Mouse (Mus musculus) cortical plate, adult 2 months (tissue): Measurements from ENCODE around the gene Bcl7b. TPM values are rescaled to one million over a fixed set of nuclear protein-coding genes. Genes with fewer than 3 reads are reported as not detected.
A peak's percentile ranks its signal among the peaks of the same experiment; 100 is the strongest.

Experiments
- H3K27ac ChIP-seq: fragments of 200-500 bp; 2 replicates; pipeline ENCODE4 v1.5.1; 2012; ENCODE audit warnings: low read length, control low read depth, inconsistent platforms; ENCODE audit not compliant: insufficient read depth
- H3K4me1 ChIP-seq: fragments of 200-500 bp; 2 replicates; pipeline ENCODE4 v1.6.1; 2011; ENCODE audit warnings: low read length; ENCODE audit not compliant: control insufficient read depth, insufficient read depth
- H3K4me3 ChIP-seq: fragments of 200-500 bp; 2 replicates; pipeline ENCODE4 v1.5.1; 2011; ENCODE audit warnings: mild to moderate bottlenecking, low read length, control low read depth; ENCODE audit not compliant: insufficient read depth
- CTCF ChIP-seq: fragments of 200-500 bp; IDR thresholded peaks from 2 replicates; pipeline ENCODE4 v1.5.1; 2011; ENCODE audit warnings: mild to moderate bottlenecking, control low read depth, low read length; ENCODE audit not compliant: insufficient read depth; ENCODE audit errors: extremely low read depth
- POLR2A ChIP-seq: fragments of 200-500 bp; IDR thresholded peaks from 2 replicates; pipeline ENCODE4 v1.6.1; 2011; ENCODE audit warnings: mild to moderate bottlenecking, low read length, control low read depth; ENCODE audit not compliant: insufficient read depth; ENCODE audit errors: extremely low read depth
- polyA plus RNA-seq: library from polyadenylated mRNA; depleted of rRNA; stranded (reverse); fragments of >200 nt; gene quantifications from 2 replicates; pipeline ENCODE4 v1.2.3, GENCODE M21; 2012

Bcl7b gene
- polyA plus RNA-seq, 1 experiment: 45.3 TPM

DNA sequence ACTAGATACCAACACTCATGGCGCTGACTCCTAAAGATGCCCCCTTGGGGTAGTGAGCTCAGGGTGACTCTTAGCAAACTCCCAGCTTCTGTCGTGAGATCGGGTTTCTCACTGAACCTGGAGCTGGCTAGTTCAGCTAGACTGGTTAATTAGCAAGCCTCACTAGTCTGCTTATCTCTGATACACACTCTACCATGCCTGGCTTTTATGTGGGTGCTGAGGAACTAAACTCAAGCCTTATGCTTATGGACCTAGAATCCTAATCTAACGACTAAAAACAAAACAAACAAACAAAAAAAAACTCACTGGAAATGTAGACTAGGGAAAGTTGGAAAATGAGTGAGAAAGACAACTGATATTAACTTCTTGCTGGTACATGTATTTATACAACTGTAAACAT lies 23.6 kb upstream of the Bcl7b start:
- Histone ChIP-seq H3K27ac (no peak overlapping the region), H3K4me1 (no peaks in the 10 kb centered on the region), H3K4me3 (no peak overlapping the region)
- TF ChIP-seq CTCF (no peak), POLR2A (no peak)

DNA sequence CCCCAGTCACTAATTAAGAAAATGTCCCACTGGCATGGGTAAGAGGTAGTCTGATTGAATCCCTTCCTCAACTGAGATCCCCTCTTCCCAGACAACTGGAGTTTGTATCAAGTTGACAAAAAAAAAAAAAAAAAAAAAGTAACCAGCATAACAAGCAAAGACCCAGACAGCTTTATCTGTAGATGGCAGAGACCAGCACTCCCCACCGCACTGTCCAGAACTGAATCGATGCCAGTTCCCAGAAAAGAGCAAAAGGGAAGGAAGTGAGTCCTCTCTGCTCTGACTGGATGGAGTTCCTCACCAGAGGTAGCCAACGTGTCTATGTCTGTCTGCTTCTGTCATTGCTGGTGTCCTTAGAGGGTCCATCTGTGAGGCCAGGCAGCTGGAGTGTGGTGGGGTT lies 22.6 kb upstream of the Bcl7b start:
- TF ChIP-seq POLR2A: no peak
- no peak for TF ChIP-seq CTCF
- H3K4me3 ChIP-seq: no peak overlapping the region
- H3K4me1 ChIP-seq: no peaks in the 10 kb centered on the region; the same call in 1 of the 2 replicates
- no peak overlapping the region for H3K27ac ChIP-seq

DNA sequence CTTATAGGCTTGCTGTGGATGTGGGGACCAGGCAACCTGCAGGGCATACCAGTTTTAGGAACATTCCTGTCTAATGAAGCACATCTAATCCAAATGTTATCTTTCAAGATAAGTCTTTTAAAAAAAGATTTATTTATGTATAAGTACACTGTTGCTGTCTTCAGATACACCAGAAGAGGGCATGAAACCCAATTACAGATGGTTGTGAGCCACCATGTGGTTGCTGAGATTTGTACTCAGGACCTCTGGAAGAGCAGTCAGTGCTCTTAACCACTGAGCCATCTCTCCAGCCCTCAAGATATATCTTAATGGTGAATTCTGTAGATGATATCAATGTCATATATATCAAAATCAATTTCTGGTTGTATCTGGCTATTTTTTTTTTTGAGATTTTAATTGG lies 22.1 kb upstream of the Bcl7b start:
- TF ChIP-seq CTCF: no peak
- TF ChIP-seq POLR2A: no peak
- H3K27ac ChIP-seq: no peak overlapping the region
- no peaks in the 10 kb centered on the region; the same call in 1 of the 2 replicates for H3K4me1 ChIP-seq
- H3K4me3 ChIP-seq: no peak overlapping the region

DNA sequence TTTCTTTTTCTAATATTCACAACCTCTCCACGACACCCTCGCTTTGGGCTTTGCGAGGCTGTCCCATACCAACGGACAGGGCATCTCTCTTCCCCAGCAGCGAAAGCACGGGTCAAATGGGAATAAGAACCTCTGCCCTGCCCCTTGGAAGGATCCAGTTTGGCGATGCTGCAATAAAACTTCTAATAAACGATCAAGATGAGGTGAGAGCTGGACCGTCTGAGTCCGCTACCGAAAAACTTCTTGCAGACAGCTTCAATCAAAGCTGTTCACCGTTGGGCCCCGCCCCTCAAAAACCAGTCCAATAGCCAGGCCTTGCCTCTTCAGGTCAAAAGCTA lies 19.4 kb upstream of the Bcl7b start:
- Histone ChIP-seq H3K4me3 (peak overlapping the region; percentile 62), H3K4me1 (no peaks in the 10 kb centered on the region; the same call in 1 of the 2 replicates), H3K27ac (no peak overlapping the region)
- TF ChIP-seq CTCF (no peak), POLR2A (no peak)

- Histone ChIP-seq H3K27ac (peak within 1 kb of the TSS; percentile 81), H3K4me1 (no peaks in the 10 kb centered on the region; the same call in 1 of the 2 replicates), H3K4me3 (peak within 1 kb of the TSS; percentile 62)
- no peak for TF ChIP-seq CTCF
- TF ChIP-seq POLR2A: peak; percentile 70
Observed at GRCm38 (mm10) chr5:135149053-135149819, 18.8 kb upstream of the Bcl7b start, which contains the start of gene Tbl2. Tbl2 (plus strand) TSS chr5:135149657.

DNA sequence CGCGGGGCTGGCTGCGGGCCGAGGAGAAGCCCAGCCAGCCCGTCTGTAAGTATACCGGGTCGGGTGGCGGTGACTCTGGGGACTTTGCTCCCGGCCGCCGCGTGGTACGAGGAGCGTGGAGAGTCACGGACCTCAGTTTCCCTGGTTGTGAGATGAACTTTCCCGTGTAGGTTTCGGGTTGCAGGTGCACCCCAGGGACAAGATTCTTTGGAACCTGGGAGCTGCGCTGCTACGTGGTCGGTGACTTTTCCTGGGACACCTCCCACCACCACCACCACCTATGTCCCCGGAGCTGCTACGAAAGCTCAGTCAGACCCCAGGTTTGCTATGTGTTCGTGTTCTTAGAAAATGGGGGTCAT lies 18.3 kb upstream of the Bcl7b start:
- Histone ChIP-seq H3K27ac (0 out of 2 replicates have a peak overlapping the region, but pooled peaks have one; percentile 24), H3K4me3 (peak overlapping the region; percentile 62), H3K4me1 (no peaks in the 10 kb centered on the region; the same call in 1 of the 2 replicates)
- TF ChIP-seq CTCF (no peak), POLR2A (no peak)

DNA sequence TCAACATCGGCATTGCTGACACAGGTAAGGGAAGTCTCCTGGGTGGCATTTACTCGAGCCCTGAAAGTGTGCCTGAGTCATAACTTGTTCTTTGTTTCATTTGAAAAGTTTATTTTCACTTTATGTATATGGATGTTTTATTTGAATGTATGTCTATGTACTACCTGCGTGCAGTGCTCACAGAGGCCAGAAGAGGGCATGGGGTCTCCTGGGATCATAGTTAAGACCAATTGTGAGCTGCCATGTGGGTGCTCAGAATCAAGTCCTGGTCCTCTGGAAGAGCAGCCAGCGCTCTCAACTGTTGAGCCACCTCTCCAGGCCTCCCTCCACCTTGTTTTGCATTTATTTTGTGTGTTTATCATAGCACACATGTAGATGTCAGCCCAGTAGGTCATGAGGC lies 11.6 kb upstream of the Bcl7b start:
- Histone ChIP-seq H3K4me3 (no peak overlapping the region), H3K4me1 (peaks cover 2% of the 10 kb centered on the region; the same call in 1 of the 2 replicates), H3K27ac (no peak overlapping the region)
- TF ChIP-seq POLR2A: no peak
- no peak for TF ChIP-seq CTCF

GRCm38 (mm10) chr5:135161221-135161620 lies 6.9 kb upstream of the Bcl7b start:
- Histone ChIP-seq H3K27ac (peak overlapping the region; percentile 51; the same call in 1 of the 2 replicates), H3K4me1 (peaks cover 3% of the 10 kb centered on the region; the same call in 1 of the 2 replicates), H3K4me3 (no peak overlapping the region)
- no peak for TF ChIP-seq CTCF
- no peak for TF ChIP-seq POLR2A

DNA sequence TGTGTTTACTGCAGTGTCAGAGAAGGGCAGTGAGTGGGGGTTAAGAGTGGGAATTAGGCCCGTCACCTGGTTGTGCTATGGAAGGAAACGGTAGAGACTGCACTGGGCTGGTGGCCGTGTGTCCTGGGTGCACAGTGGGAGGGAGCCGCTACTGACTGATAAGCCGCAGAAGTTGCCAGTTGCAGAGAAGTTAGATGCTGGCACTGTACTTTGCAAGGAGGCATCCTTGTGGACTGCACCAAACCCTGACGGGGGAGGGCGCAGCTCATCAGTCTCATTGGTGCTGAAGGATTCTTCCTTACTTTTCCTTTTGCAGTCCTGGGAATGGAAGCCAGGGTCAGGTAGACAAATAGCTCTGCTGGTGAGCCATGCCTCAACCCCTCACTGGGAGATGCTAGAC lies 6.4 kb upstream of the Bcl7b start:
- H3K27ac ChIP-seq: peak overlapping the region; percentile 51; the same call in 1 of the 2 replicates
- H3K4me1 ChIP-seq: peaks cover 3% of the 10 kb centered on the region; the same call in 1 of the 2 replicates
- no peak overlapping the region for H3K4me3 ChIP-seq
- no peak for TF ChIP-seq CTCF
- no peak for TF ChIP-seq POLR2A

- Histone ChIP-seq H3K27ac (no peak overlapping the region), H3K4me3 (no peak overlapping the region), H3K4me1 (peaks cover 3% of the 10 kb centered on the region; the same call in 1 of the 2 replicates)
- no peak for TF ChIP-seq CTCF
- no peak for TF ChIP-seq POLR2A
Observed at GRCm38 (mm10) chr5:135162361-135162760, 5.7 kb upstream of the Bcl7b start.

GRCm38 (mm10) chr5:135162821-135163220 lies 5.3 kb upstream of the Bcl7b start:
- TF ChIP-seq POLR2A (no peak), CTCF (no peak)
- Histone ChIP-seq H3K27ac (no peak overlapping the region), H3K4me1 (peaks cover 3% of the 10 kb centered on the region; the same call in 1 of the 2 replicates), H3K4me3 (no peak overlapping the region)
